Mouse (Mus musculus) liver, adult 2 months (tissue): ENCODE measurements at regions not wholly inside any gene's neighbourhood (a gene's known extent, or its start where the extent isn't known, plus 50 kb on each side); places are given as distances from the start of the nearest gene placed in this dataset.

ENCODE experiments used
- CTCF ChIP-seq: fragments of 200-500 bp; IDR thresholded peaks from 2 replicates; pipeline ENCODE4 v1.5.1; 2011; ENCODE audit warnings: low read depth, low read length, control low read depth
- POLR2A ChIP-seq: fragments of 200-500 bp; IDR thresholded peaks from 2 replicates; pipeline ENCODE4 v1.6.1; 2011; ENCODE audit warnings: low read length, control low read depth; ENCODE audit not compliant: insufficient read depth; ENCODE audit errors: extremely low read depth

DNA sequence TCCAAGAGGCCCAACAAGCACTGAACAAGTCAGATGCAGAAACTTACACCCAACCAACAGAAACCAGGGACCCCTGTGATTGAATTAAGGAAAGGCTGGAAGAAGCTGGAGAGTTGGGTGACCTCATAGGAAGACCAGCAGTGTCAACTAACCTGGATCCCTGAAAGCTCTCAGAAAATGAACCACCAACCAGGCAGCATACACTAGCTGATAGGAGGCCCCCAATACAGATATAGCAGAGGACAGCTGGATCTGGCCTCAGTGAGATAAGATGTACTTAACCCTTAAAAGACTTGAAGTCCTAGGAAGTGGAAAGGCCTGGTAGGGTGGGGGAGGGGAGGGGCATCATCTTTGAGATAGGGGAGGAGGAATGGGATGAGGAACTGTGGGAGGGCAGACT, 121.2 kb downstream of the Fam84b start:
- no peak for TF ChIP-seq CTCF
- TF ChIP-seq POLR2A: no peak
